Mouse (Mus musculus): Measurements from ENCODE around the gene Pecr. TPM values are rescaled to one million over a fixed set of nuclear protein-coding genes. Genes with fewer than 3 reads are reported as not detected.

The Pecr gene
- total and polyA plus RNA-seq, 3 experiments: 17.6 to 24.8 (median 21.3) TPM

DNA sequence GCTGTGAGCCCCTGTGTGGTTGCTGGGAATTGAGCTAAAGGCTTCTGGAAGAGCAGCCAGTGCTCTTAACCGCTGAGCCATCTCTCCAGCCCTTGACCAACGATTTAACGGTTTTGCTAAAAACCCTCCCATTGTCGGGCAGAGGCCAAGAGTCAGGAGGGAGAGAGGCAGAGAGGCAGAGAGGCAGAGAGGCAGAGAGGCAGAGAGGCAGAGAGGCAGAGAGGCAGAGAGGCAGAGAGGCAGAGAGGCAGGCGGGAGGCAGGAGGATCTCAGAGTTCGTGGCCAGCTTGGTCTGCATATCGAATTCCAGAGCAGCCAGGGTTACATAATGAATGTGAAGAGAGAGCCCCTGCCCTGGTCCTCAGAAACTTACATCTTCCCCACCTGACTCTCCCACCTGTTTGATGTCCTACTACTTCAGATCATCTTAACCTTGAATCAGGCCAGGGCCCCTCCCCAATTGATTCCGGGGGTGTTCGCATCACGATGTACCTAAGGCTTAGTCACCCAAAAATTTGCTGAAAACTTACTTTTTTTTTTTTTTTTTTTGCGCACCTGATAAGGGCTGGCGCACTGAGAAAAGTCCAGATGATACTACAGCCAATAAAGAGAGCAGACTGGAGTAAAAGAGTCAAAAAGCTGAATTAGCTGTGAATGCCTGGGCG is 58.9 kb downstream of the Pecr start:
- in situ Hi-C loops (cut with MboI; ENCODE audit: low pct_ligation_motif_present, low pct_unique_long_range_greater_than_20kb, low sequenced_read_pairs): no loop called here
- Histone ChIP-seq H3K79me2 (replicated peaks; ENCODE audit: control insufficient read depth, extremely low read depth, insufficient read depth, poor library complexity, severe bottlenecking) (no peaks in the 10 kb centered on the region), H3K9ac (ENCODE audit: insufficient read depth, low read depth) (peak overlapping the region; percentile 51), H3K9me3 (replicated peaks; ENCODE audit: low read length) (peaks cover 7% of the 10 kb centered on the region), H3K36me3 (replicated peaks in 1 of 2; ENCODE audit: control insufficient read depth in 1 of 2, insufficient read depth in 1 of 2, low read length in 1 of 2) (no peaks in the 10 kb centered on the region), H3K4me2 (ENCODE audit: insufficient read depth, low read depth, poor library complexity, severe bottlenecking) (peak overlapping the region; percentile 89), H3K4me3 (replicated peaks in 1 of 3; ENCODE audit: low read depth in 2 of 3, low read length in 2 of 3, poor library complexity in 1 of 3) (peak overlapping the region in 2 of 3 experiments; percentile 23 to 48), H3K4me1 (ENCODE audit: control insufficient read depth in 1 of 2, insufficient read depth in 2 of 2) (peaks cover 0 to 21% of the 10 kb centered on the region in 2 experiments; a peak in 2 of 4 replicates), H3K27ac (ENCODE audit: insufficient read depth, low read depth) (no peak overlapping the region), H3K27me3 (replicated peaks) (peaks cover 2% of the 10 kb centered on the region)
- dilution Hi-C loops (cut with MboI; ENCODE audit: extremely low pct_ligation_motif_present, extremely low pct_unique_long_range_greater_than_20kb, low sequenced_read_pairs): no loop called here
- DNase-seq (ENCODE audit: extremely low read depth): no peak
- TF ChIP-seq SIN3A (IDR thresholded peaks at IDR 0.05; ENCODE audit: low read length) (no peak), ZNF384 (IDR thresholded peaks at IDR 0.05; ENCODE audit: low read depth, low read length) (peak; percentile 50; the same call in 1 of the 2 replicates), MEF2A (IDR thresholded peaks at IDR 0.05; ENCODE audit: borderline replicate concordance, low read depth, low read length) (no peak)

GRCm38 (mm10) chr1:72220008-72220407 is 64.1 kb downstream of the Pecr start:
- H3K36me3 ChIP-seq (replicated peaks in 1 of 2; ENCODE audit: control insufficient read depth in 1 of 2, insufficient read depth in 1 of 2, low read length in 1 of 2): no peaks in the 10 kb centered on the region
- in situ Hi-C loops (cut with MboI; ENCODE audit: low pct_ligation_motif_present, low pct_unique_long_range_greater_than_20kb, low sequenced_read_pairs) (no loop called here), dilution Hi-C loops (cut with MboI; ENCODE audit: extremely low pct_ligation_motif_present, extremely low pct_unique_long_range_greater_than_20kb, low sequenced_read_pairs) (no loop called here)
- H3K4me3 ChIP-seq (replicated peaks in 1 of 3; ENCODE audit: low read depth in 2 of 3, low read length in 2 of 3, poor library complexity in 1 of 3): no peak overlapping the region
- H3K9me3 ChIP-seq (replicated peaks; ENCODE audit: low read length): no peaks in the 10 kb centered on the region
- H3K4me2 ChIP-seq (ENCODE audit: insufficient read depth, low read depth, poor library complexity, severe bottlenecking): no peak overlapping the region; the same call in 1 of the 2 replicates
- peaks cover 2% of the 10 kb centered on the region for H3K27me3 ChIP-seq (replicated peaks)
- H3K4me1 ChIP-seq (ENCODE audit: control insufficient read depth in 1 of 2, insufficient read depth in 2 of 2): peaks cover 6 to 40% of the 10 kb centered on the region in 2 experiments
- no peaks in the 10 kb centered on the region for H3K79me2 ChIP-seq (replicated peaks; ENCODE audit: control insufficient read depth, extremely low read depth, insufficient read depth, poor library complexity, severe bottlenecking)
- no peak overlapping the region for H3K9ac ChIP-seq (ENCODE audit: insufficient read depth, low read depth)
- no peak overlapping the region for H3K27ac ChIP-seq (ENCODE audit: insufficient read depth, low read depth)
- TF ChIP-seq BHLHE40 (IDR thresholded peaks at IDR 0.05; ENCODE audit: low read depth, low read length) (0 out of 2 replicates have a peak, but pooled peaks have one; percentile 33), MAX (IDR thresholded peaks at IDR 0.05; ENCODE audit: low read length) (0 out of 2 replicates have a peak, but pooled peaks have one; percentile 13), ZKSCAN1 (IDR thresholded peaks at IDR 0.05; ENCODE audit: borderline replicate concordance, low read depth, low read length) (no peak), ZNF384 (IDR thresholded peaks at IDR 0.05; ENCODE audit: low read depth, low read length) (peak; percentile 58; the same call in 1 of the 2 replicates), CTCF (conservative IDR thresholded peaks at IDR 0.05 in 1 of 2, IDR thresholded peaks at IDR 0.05 in 1 of 2; ENCODE audit: low read depth in 2 of 2, low read length in 2 of 2) (peak in 1 of 2 experiments; percentile 80; a peak in 3 of 4 replicates), HCFC1 (IDR thresholded peaks at IDR 0.05; ENCODE audit: low read depth, low read length) (peak; percentile 38), USF2 (conservative IDR thresholded peaks at IDR 0.05; ENCODE audit: low read depth, low read length) (no peak), IRF4 (IDR thresholded peaks at IDR 0.05; ENCODE audit: low read depth, low read length) (0 out of 2 replicates have a peak, but pooled peaks have one; percentile 28), SMC3 (IDR thresholded peaks at IDR 0.05; ENCODE audit: low read depth, low read length) (peak; percentile 78), ZMIZ1 (IDR thresholded peaks at IDR 0.05; ENCODE audit: low read depth, low read length) (no peak), RAD21 (IDR thresholded peaks at IDR 0.05; ENCODE audit: low read depth, low read length) (peak; percentile 69), MYC (IDR thresholded peaks at IDR 0.05; ENCODE audit: low read depth, low read length) (peak; percentile 69; the same call in 1 of the 2 replicates)
- no peak for DNase-seq (ENCODE audit: extremely low read depth)

Data from CH12.LX (cell line).